Mouse (Mus musculus): ENCODE data around the gene Gse1.

GRCm38 (mm10) chr8:120515650-120516049 is 287.4 kb downstream of the Gse1 start:
- TF ChIP-seq POLR2A (IDR thresholded peaks at IDR 0.05; ENCODE audit: low read depth, low read length) (no peak), CTCF (conservative IDR thresholded peaks at IDR 0.05; ENCODE audit: insufficient read depth, insufficient read length, low read depth, low read length) (no peak)

Measured in kidney, adult 2 months (tissue).